Mouse (Mus musculus): Measurements from ENCODE around the gene Gm47283. TPM values are rescaled to one million over a fixed set of nuclear protein-coding genes. Genes with fewer than 3 reads are reported as not detected.

The Gm47283 gene
- not detected in 2 replicates for polyA plus RNA-seq (2015; fragmentation: Nextera tagmentation; extraction: Ambion mirVana)

DNA sequence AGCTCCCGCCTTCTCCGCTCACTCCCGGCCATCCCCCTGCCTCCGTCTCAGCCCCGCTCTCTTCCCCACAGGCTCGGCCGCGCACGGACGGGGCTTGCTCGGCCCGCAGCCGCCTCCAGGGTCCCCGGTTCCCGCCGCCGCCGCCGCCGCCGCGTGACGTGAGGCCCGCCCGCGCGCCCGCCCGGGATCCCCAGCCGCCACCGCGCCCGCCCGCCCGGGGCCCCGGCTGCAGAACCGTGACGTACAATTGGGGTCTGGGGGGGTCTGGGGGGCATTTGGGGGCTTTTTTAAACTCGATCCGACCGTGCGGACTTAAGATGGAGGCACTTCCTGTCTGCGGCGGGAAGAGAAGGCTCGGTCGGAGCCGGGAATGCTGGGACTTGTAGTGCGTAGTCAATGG is at the start of gene Gm47283:
Gm47283 (plus strand) TSS at position 301 of the 400 bp plus-strand sequence.

DNA sequence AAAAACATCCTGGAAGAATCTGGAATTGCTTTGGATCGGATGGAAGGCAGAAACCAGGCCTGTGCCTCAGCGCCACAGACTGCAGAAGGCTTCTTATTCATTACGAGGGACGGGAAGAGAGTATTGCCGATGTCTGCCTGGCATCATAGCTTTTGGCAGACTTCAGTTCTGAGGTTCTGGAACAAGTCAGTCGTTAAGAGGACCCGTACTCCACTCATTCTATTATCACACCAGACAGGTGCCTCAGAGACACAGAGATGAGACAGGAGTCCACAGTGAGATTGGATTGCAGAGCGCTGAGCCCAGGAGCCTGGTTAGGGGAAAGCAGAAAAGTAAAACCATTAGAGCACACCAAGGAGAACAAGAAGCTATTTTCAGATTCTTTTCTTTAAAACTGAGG is 29.8 kb upstream of the Gm47283 start, which contains the start of gene Gm21860:
Gm21860 (minus strand) TSS at position 101 of the 400 bp plus-strand sequence.

DNA sequence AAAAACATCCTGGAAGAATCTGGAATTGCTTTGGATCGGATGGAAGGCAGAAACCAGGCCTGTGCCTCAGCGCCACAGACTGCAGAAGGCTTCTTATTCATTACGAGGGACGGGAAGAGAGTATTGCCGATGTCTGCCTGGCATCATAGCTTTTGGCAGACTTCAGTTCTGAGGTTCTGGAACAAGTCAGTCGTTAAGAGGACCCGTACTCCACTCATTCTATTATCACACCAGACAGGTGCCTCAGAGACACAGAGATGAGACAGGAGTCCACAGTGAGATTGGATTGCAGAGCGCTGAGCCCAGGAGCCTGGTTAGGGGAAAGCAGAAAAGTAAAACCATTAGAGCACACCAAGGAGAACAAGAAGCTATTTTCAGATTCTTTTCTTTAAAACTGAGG is 54.5 kb downstream of the Gm47283 start, which contains the start of gene Gm21748:
Gm21748 (minus strand) TSS at position 101 of the 400 bp plus-strand sequence.

Other genes with a start within 250 kb of the Gm47283 start
- gene Gm21860, start 29.9 kb upstream of the Gm47283 start, polyA plus RNA-seq (2015; fragmentation: Nextera tagmentation; extraction: Ambion mirVana) = not detected in 2 replicates
- gene Gm21748, start 54.4 kb downstream of the Gm47283 start, polyA plus RNA-seq (2015; fragmentation: Nextera tagmentation; extraction: Ambion mirVana) = not detected in 2 replicates

Measured in spleen, postnatal 0 days (tissue).